Mouse (Mus musculus): ENCODE measurements around the gene Gm4214. TPM values are rescaled to one million over a fixed set of nuclear protein-coding genes. Genes with fewer than 3 reads are reported as not detected.

The Gm4214 gene
- not detected in 2 replicates for polyA plus RNA-seq (2012; rRNA removed; ENCODE audit: low replicate concordance)

GRCm38 (mm10) chr7:22984573-22984972 lies at the start of gene Gm4214:
Gene Gm4214, minus strand, starts transcription at chr7:22984673.

GRCm38 (mm10) chr7:23019823-23020222 lies 35.4 kb upstream of the Gm4214 start, which contains the start of gene Gm4216:
Gene Gm4216, minus strand, starts transcription at chr7:23019923.

Other genes with a start within 250 kb of the Gm4214 start
- gene Vmn1r157, start 223.0 kb downstream of the Gm4214 start, polyA plus RNA-seq (2012; rRNA removed; ENCODE audit: low replicate concordance), result not detected in 2 replicates
- gene Vmn1r158, start 193.9 kb downstream of the Gm4214 start, polyA plus RNA-seq (2012; rRNA removed; ENCODE audit: low replicate concordance), result not detected in 2 replicates
- not detected in 2 replicates for gene Vmn1r159, start 141.1 kb downstream of the Gm4214 start, polyA plus RNA-seq (2012; rRNA removed; ENCODE audit: low replicate concordance)
- not detected in 2 replicates for gene Vmn1r160, start 113.4 kb downstream of the Gm4214 start, polyA plus RNA-seq (2012; rRNA removed; ENCODE audit: low replicate concordance)
- gene Gm4216, start 35.2 kb upstream of the Gm4214 start, polyA plus RNA-seq (2012; rRNA removed; ENCODE audit: low replicate concordance), result not detected in 2 replicates
- gene Vmn1r163, start 70.9 kb upstream of the Gm4214 start, polyA plus RNA-seq (2012; rRNA removed; ENCODE audit: low replicate concordance), result not detected in 2 replicates
- gene Gm8720, start 82.8 kb upstream of the Gm4214 start, polyA plus RNA-seq (2012; rRNA removed; ENCODE audit: low replicate concordance), result not detected in 2 replicates
- not detected in 2 replicates for gene Gm10662, start 159.8 kb upstream of the Gm4214 start, polyA plus RNA-seq (2012; rRNA removed; ENCODE audit: low replicate concordance)
- not detected in 2 replicates for gene Vmn1r165, start 232.7 kb upstream of the Gm4214 start, polyA plus RNA-seq (2012; rRNA removed; ENCODE audit: low replicate concordance)

Measured in subcutaneous adipose tissue, adult 2 months (tissue).